Mouse (Mus musculus) ES-E14 (cell line): ENCODE measurements around the gene Slc9a9. TPM values are rescaled to one million over a fixed set of nuclear protein-coding genes. Genes with fewer than 3 reads are reported as not detected.

Experiments used
- DNase-seq: peaks from one replicate; pipeline ENCODE4 v3.0.0-alpha.2; 2013; ENCODE audit warnings: low read depth, low spot score
- H3K27ac ChIP-seq: 2 replicates; pipeline ENCODE4 v1.5.1; 2012; ENCODE audit warnings: low read depth, mild to moderate bottlenecking, low read length, moderate library complexity, mixed read lengths; ENCODE audit not compliant: poor library complexity, insufficient read depth, severe bottlenecking
- H3K36me3 ChIP-seq: 2 replicates; pipeline ENCODE4 v1.6.1; 2012; ENCODE audit warnings: mild to moderate bottlenecking, low read length, moderate library complexity, mixed read lengths; ENCODE audit not compliant: control insufficient read depth, poor library complexity, insufficient read depth, severe bottlenecking
- H3K4me1 ChIP-seq, 2 experiments: fragments of 150-350 bp in 1 of 2; sonication (generic) in 1 of 2; 2 replicates each; pipeline ENCODE4 v1.6.1; 2012; ENCODE audit warnings: low read length in 2 of 2, mild to moderate bottlenecking in 1 of 2, mixed read lengths in 1 of 2; ENCODE audit not compliant: control insufficient read depth in 2 of 2, insufficient read depth in 2 of 2, poor library complexity in 1 of 2
- H3K4me3 ChIP-seq, 2 experiments: fragments of 150-350 bp in 1 of 2; sonication (generic) in 1 of 2; 2 replicates each; pipeline ENCODE4 v1.5.1; 2012; ENCODE audit warnings: low read length in 2 of 2, low read depth in 1 of 2, mild to moderate bottlenecking in 1 of 2, mixed read lengths in 1 of 2; ENCODE audit not compliant: insufficient read depth in 1 of 2, poor library complexity in 1 of 2, severe bottlenecking in 1 of 2
- H3K9ac ChIP-seq: 2 replicates; pipeline ENCODE4 v1.6.1; 2012; ENCODE audit warnings: low read depth, mild to moderate bottlenecking, low read length, mixed read lengths; ENCODE audit not compliant: poor library complexity, insufficient read depth, severe bottlenecking
- H3K9me3 ChIP-seq: fragments of 150-350 bp; sonication (generic); 2 replicates; pipeline ENCODE4 v1.6.1; 2012; ENCODE audit warnings: low read depth, mild to moderate bottlenecking, low read length; ENCODE audit not compliant: control insufficient read depth, insufficient read depth
- CHD2 ChIP-seq: IDR thresholded peaks from 2 replicates; pipeline ENCODE4 v1.6.1; 2014; ENCODE audit warnings: mild to moderate bottlenecking, low read depth, low read length, inconsistent platforms
- HCFC1 ChIP-seq: IDR thresholded peaks from 2 replicates; pipeline ENCODE4 v1.6.1; 2012; ENCODE audit warnings: low read length, inconsistent platforms, borderline replicate concordance; ENCODE audit not compliant: insufficient read depth
- MAFK ChIP-seq: IDR thresholded peaks from 2 replicates; pipeline ENCODE4 v1.6.1; 2014; ENCODE audit warnings: mild to moderate bottlenecking, low read depth, low read length, inconsistent platforms; ENCODE audit not compliant: insufficient read depth
- ZC3H11A ChIP-seq: IDR thresholded peaks from 2 replicates; pipeline ENCODE4 v1.6.1; 2012; ENCODE audit warnings: low read depth, mild to moderate bottlenecking, inconsistent platforms, low read length, borderline replicate concordance
- ZNF384 ChIP-seq: IDR thresholded peaks from 2 replicates; pipeline ENCODE4 v1.6.1; 2012; ENCODE audit warnings: low read depth, low read length, inconsistent platforms
- in situ Hi-C, 2 experiments: fragments of 600-800 bp; cut with MboI; formaldehyde crosslinking; loops; one replicate each; pipeline ENCODE4 v1.15.1; 2025; ENCODE audit warnings: low sequenced_read_pairs in 2 of 2, inconsistent platforms in 1 of 2; ENCODE audit not compliant: unreplicated experiment in 2 of 2
- total RNA-seq: library from RNA; depleted of rRNA; stranded (reverse); fragments of 300-350 nt; gene quantifications from 2 replicates; pipeline ENCODE4 v1.2.3, GENCODE M21; 2012

Slc9a9 gene
- total RNA-seq, 1 experiment, result 0.13 TPM

- Histone ChIP-seq H3K27ac (no peak overlapping the region), H3K4me3 (no peak overlapping the region), H3K9ac (no peak overlapping the region), H3K9me3 (no peaks in the 10 kb centered on the region), H3K4me1 (no peaks in the 10 kb centered on the region), H3K36me3 (no peaks in the 10 kb centered on the region)
- TF ChIP-seq CHD2 (no peak), ZNF384 (no peak), MAFK (no peak), HCFC1 (no peak), ZC3H11A (no peak)
- in situ Hi-C loops, result no loop called here
- DNase-seq, result no peak
Measured at GRCm38 (mm10) chr9:95110768-95111167, 441.1 kb downstream of the Slc9a9 start.

- in situ Hi-C loops, result no loop called here
- H3K9ac ChIP-seq, result no peak overlapping the region
- H3K9me3 ChIP-seq, result no peaks in the 10 kb centered on the region
Measured at GRCm38 (mm10) chr9:95111732-95112131, 442.0 kb downstream of the Slc9a9 start.

DNA sequence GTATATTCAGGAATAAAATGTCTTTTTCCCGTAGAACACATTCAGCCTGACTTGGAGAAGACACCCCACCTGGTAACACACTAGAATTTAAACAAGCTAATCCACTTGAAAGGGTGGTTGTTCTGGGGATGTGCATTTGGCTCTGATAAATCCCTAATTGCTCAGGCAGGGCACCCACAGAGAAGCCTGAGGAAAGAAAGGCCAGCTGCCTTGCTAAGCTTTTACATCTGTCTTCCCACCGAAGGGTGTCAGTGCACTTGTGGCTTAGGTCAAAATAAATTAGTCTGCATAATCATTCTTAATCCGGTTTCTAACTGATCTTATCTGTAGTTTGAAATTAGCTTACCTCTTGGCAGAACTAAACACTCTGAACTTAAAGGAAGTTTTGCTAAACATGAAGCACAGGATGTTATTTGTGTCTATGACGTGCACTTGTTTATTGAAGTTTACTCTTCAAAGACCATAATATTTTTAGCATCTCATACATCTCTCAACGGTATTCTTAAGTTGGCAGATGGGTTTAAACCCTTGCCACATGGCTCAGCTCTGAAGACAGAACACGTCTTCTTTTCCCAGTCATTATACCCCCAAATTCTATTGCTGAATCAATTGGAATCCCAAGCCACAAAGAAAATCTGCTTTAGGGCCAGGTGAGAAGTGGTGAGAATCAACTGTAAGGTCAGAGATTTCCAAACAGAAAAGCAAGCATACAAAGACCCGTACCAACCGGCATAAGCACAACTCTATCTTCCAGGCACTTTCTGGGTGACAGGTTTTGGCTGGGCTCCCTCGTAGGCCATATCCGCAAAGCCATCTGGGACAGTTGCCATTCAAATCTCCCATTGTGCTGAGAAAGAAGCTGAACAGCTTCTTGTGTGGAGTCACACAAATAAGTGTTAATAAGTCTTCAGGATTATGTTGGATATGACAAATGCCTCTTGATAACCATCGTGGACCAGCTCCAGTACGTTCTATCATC, 443.7 kb downstream of the Slc9a9 start:
- Histone ChIP-seq H3K4me3 (no peak overlapping the region), H3K27ac (no peak overlapping the region), H3K9ac (no peak overlapping the region), H3K9me3 (no peaks in the 10 kb centered on the region), H3K4me1 (no peaks in the 10 kb centered on the region), H3K36me3 (no peaks in the 10 kb centered on the region)
- in situ Hi-C loops, result no loop called here
- no peak for DNase-seq
- TF ChIP-seq ZNF384, result no peak
- no peak for TF ChIP-seq HCFC1
- no peak for TF ChIP-seq CHD2

More at GRCm38 (mm10) chr9:95111732-95112131, 442.0 kb downstream of the Slc9a9 start:
- Histone ChIP-seq H3K36me3 (no peaks in the 10 kb centered on the region), H3K4me3 (no peak overlapping the region), H3K4me1 (no peaks in the 10 kb centered on the region), H3K27ac (no peak overlapping the region)
- no peak for TF ChIP-seq CHD2
- TF ChIP-seq ZNF384, result no peak
- no peak for DNase-seq

GRCm38 (mm10) chr9:95120062-95120461, 450.4 kb downstream of the Slc9a9 start:
- Histone ChIP-seq H3K9ac (no peak overlapping the region), H3K4me1 (peaks cover 0 to 10% of the 10 kb centered on the region in 2 experiments; a peak in 1 of 4 replicates), H3K4me3 (no peak overlapping the region), H3K9me3 (no peaks in the 10 kb centered on the region), H3K36me3 (no peaks in the 10 kb centered on the region), H3K27ac (no peak overlapping the region)
- in situ Hi-C loops, result no loop called here
- TF ChIP-seq MAFK (no peak), ZNF384 (no peak), HCFC1 (no peak), ZC3H11A (no peak), CHD2 (no peak)
- no peak for DNase-seq
